8 mouse cellular contexts compared by ENCODE assay signal in genomic region chr2:103969437-103970040, GRCm38 (mm10). TPM values are rescaled to one million over a fixed set of nuclear protein-coding genes. Genes with fewer than 3 reads are reported as not detected.
DNase-seq lines count a peak whose midpoint lies in the region; ATAC-seq and TF ChIP-seq lines count a peak whose summit lies in the region.

No protein-coding gene starts in this region.

- peak overlapping the region; percentile 82 for H3K9ac ChIP-seq in hindbrain, embryonic 15.5 days

- peak overlapping the region; percentile 92 for H3K4me3 ChIP-seq in gastrocnemius, adult 2 months
- peak overlapping the region; percentile 77 for H3K4me3 ChIP-seq in hindbrain, embryonic 15.5 days
- H3K4me3 ChIP-seq in left cerebral cortex, adult 2 months = peak overlapping the region; percentile 72

- peak overlapping the region; percentile 88 for H3K27ac ChIP-seq in gastrocnemius, adult 2 months
- H3K27ac ChIP-seq in hindbrain, embryonic 15.5 days (replicated peaks) = peak overlapping the region; percentile 86
- peak overlapping the region; percentile 87 for H3K27ac ChIP-seq in left cerebral cortex, adult 2 months

- peaks cover 26% of the 10 kb centered on the region for H3K4me1 ChIP-seq in hindbrain, embryonic 15.5 days (replicated peaks)

- H3K4me2 ChIP-seq in hindbrain, embryonic 15.5 days = peak overlapping the region; percentile 93

- ATAC-seq in activated CD4-positive, CD25-positive, alpha-beta regulatory T cell, adult 4 months = peak; percentile 40
- peak; percentile 68 for ATAC-seq in common myeloid progenitor, adult 5-6 weeks (replicated peaks; ENCODE audit: low read depth, poor library complexity, severe bottlenecking)
- ATAC-seq in hindbrain, embryonic 15.5 days (ENCODE audit: low FRiP score, low read depth) = peak; percentile 88

- peak; percentile 37; the same call in 1 of the 2 replicates for TF ChIP-seq CTCF in gastrocnemius, adult 2 months (IDR thresholded peaks at IDR 0.05)
- peak; percentile 22 for TF ChIP-seq CTCF in left cerebral cortex, adult 2 months (IDR thresholded peaks at IDR 0.05)

- peak; percentile 70 for DNase-seq in gastrocnemius, adult 2 months
- peak; percentile 50 to 64 for DNase-seq in left cerebral cortex, adult 2 months (ENCODE audit: extremely low spot score in 1 of 2, low spot score in 2 of 2)
- peak; percentile 68 to 78 for DNase-seq in lung, postnatal 4 days
- DNase-seq in retina, postnatal 7 days (ENCODE audit: low read depth, low spot score) = peak; percentile 30
- DNase-seq in urinary bladder, postnatal 25 days (ENCODE audit: low spot score) = peak; percentile 25

- no peaks in the 10 kb centered on the region for H3K36me3 ChIP-seq in hindbrain, embryonic 15.5 days

- WGBS in hindbrain, embryonic 15.5 days = under 1% methylated on average over 40 of the region's 40 CpGs

- H3K27me3 ChIP-seq in hindbrain, embryonic 15.5 days = no peaks in the 10 kb centered on the region

- no peaks in the 10 kb centered on the region for H3K9me3 ChIP-seq in hindbrain, embryonic 15.5 days

- intact Hi-C loops in gastrocnemius, adult 2 months (cut with DNase I) = no loop called here
- intact Hi-C loops in left cerebral cortex, adult 2 months (cut with DNase I) = no loop called here

RNA-seq across cellular contexts. Expression of gene Lmo2, which starts 11.8 kb away (rescaled TPM):
- polyA plus RNA-seq in activated CD4-positive, CD25-positive, alpha-beta regulatory T cell, adult 4 months (2017; shearing (Covaris generic)) = 1 to 10 TPM in 1 of 2 experiments, under 1 TPM in 1; 0.21 to 1.6 TPM
- 380 and 387 TPM in 2 replicates for total RNA-seq in common myeloid progenitor, adult 5-6 weeks (2017)
- total RNA-seq in gastrocnemius, adult 2 months (2021) = 1 to 10 TPM; 4.1 to 7.0 TPM
- polyA plus RNA-seq in hindbrain, embryonic 15.5 days (2015; fragmentation: Nextera tagmentation; extraction: Ambion mirVana) = 36.0 and 37.9 TPM in 2 replicates
- 10 to 100 TPM; 13.4 to 13.7 TPM for total RNA-seq in left cerebral cortex, adult 2 months (2021)

RNA-seq across cellular contexts. Expression of gene Fbxo3, which starts 58.0 kb away (rescaled TPM):
- 10 to 100 TPM; 44.4 to 46.3 TPM for polyA plus RNA-seq in activated CD4-positive, CD25-positive, alpha-beta regulatory T cell, adult 4 months (2017; shearing (Covaris generic))
- total RNA-seq in common myeloid progenitor, adult 5-6 weeks (2017) = 82.4 and 96.6 TPM in 2 replicates
- 10 to 100 TPM; 47.5 to 53.9 TPM for total RNA-seq in gastrocnemius, adult 2 months (2021)
- polyA plus RNA-seq in hindbrain, embryonic 15.5 days (2015; fragmentation: Nextera tagmentation; extraction: Ambion mirVana) = 66.9 and 67.0 TPM in 2 replicates
- 10 to 100 TPM; 55.4 to 59.7 TPM for total RNA-seq in left cerebral cortex, adult 2 months (2021)

RNA-seq across cellular contexts. Expression of gene 4931422A03Rik, which starts 58.6 kb away (rescaled TPM):
- polyA plus RNA-seq in activated CD4-positive, CD25-positive, alpha-beta regulatory T cell, adult 4 months (2017; shearing (Covaris generic)) = under 1 TPM in 1 of 2 experiments, not detected in 1; 0.59 TPM
- total RNA-seq in common myeloid progenitor, adult 5-6 weeks (2017) = 0.44 and 0.96 TPM in 2 replicates
- not detected for total RNA-seq in gastrocnemius, adult 2 months (2021)
- 2.7 and 3.0 TPM in 2 replicates for polyA plus RNA-seq in hindbrain, embryonic 15.5 days (2015; fragmentation: Nextera tagmentation; extraction: Ambion mirVana)
- not detected for total RNA-seq in left cerebral cortex, adult 2 months (2021)

Comparison
In these comparisons a context has a peak if more than half of its experiments do, and no peak if none do; other contexts are left out.
1. Peak in every context shown above with its lines: DNase-seq, ATAC-seq, H3K4me3 ChIP-seq and H3K27ac ChIP-seq.
2. RNA of gene Lmo2, which starts 11.8 kb away (total RNA-seq): 380 to 387 TPM in common myeloid progenitor, adult 5-6 weeks; 13.4 to 13.7 TPM in left cerebral cortex, adult 2 months and 4.1 to 7.0 TPM in gastrocnemius, adult 2 months; every median in the first group is over 10 times any median in the second.